Mouse (Mus musculus) monocyte, adult 2 months (primary cell): ENCODE measurements around the gene Rps10.

Experiments
- DNase-seq, 2 experiments: peaks; one replicate each; pipeline ENCODE4 v3.0.0; 2022; ENCODE audit warnings: low spot score in 2 of 2, low read depth in 1 of 2

The Rps10 gene

GRCm38 (mm10) chr17:27636132-27637020, at the start of gene Rps10:
Gene Rps10, minus strand, starts transcription at chr17:27636669.
- no peak for DNase-seq

- no peak for DNase-seq
Observed at GRCm38 (mm10) chr17:27685550-27685913, 49.1 kb upstream of the Rps10 start.

GRCm38 (mm10) chr17:27684886-27685549, 48.5 kb upstream of the Rps10 start:
- no peak for DNase-seq

GRCm38 (mm10) chr17:27678924-27679813, 42.7 kb upstream of the Rps10 start:
- no peak for DNase-seq

- DNase-seq = no peak
Observed at GRCm38 (mm10) chr17:27677756-27678155, 41.3 kb upstream of the Rps10 start.

- no peak for DNase-seq
Observed at GRCm38 (mm10) chr17:27676270-27676669, 39.8 kb upstream of the Rps10 start.

- DNase-seq = no peak
Observed at GRCm38 (mm10) chr17:27675453-27675852, 39.0 kb upstream of the Rps10 start.

- DNase-seq = no peak
Observed at GRCm38 (mm10) chr17:27673945-27674344, 37.5 kb upstream of the Rps10 start.

GRCm38 (mm10) chr17:27671720-27672119, 35.3 kb upstream of the Rps10 start:
- no peak for DNase-seq

GRCm38 (mm10) chr17:27658767-27659166, 22.3 kb upstream of the Rps10 start:
- no peak for DNase-seq

- no peak for DNase-seq
Observed at GRCm38 (mm10) chr17:27657123-27657522, 20.7 kb upstream of the Rps10 start.

- DNase-seq = no peak
Observed at GRCm38 (mm10) chr17:27656414-27656813, 19.9 kb upstream of the Rps10 start.

GRCm38 (mm10) chr17:27656011-27656399, 19.5 kb upstream of the Rps10 start:
- DNase-seq = no peak

- DNase-seq = no peak
Observed at GRCm38 (mm10) chr17:27655089-27656010, 18.9 kb upstream of the Rps10 start, which contains the start of gene Pacsin1. Gene Pacsin1, plus strand, starts transcription at chr17:27655509.

- DNase-seq = no peak
Observed at GRCm38 (mm10) chr17:27653253-27653959, 16.9 kb upstream of the Rps10 start.

GRCm38 (mm10) chr17:27652046-27652790, 15.7 kb upstream of the Rps10 start:
- DNase-seq = no peak

- DNase-seq = no peak
Observed at GRCm38 (mm10) chr17:27650586-27650985, 14.1 kb upstream of the Rps10 start.

GRCm38 (mm10) chr17:27650160-27650559, 13.7 kb upstream of the Rps10 start:
- DNase-seq = peak in 1 of 2 experiments; percentile 46

- DNase-seq = no peak
Observed at GRCm38 (mm10) chr17:27645807-27646206, 9.3 kb upstream of the Rps10 start.
